Mouse (Mus musculus): Measurements from ENCODE around the gene Rad18. TPM values are rescaled to one million over a fixed set of nuclear protein-coding genes. Genes with fewer than 3 reads are reported as not detected.

Rad18 gene
- total and polyA plus RNA-seq, 3 experiments = 21.1 to 37.7 (median 37.1) TPM

- no peak for DNase-seq (ENCODE audit: extremely low read depth)
- Histone ChIP-seq H3K4me1 (ENCODE audit: control insufficient read depth in 1 of 2, insufficient read depth in 2 of 2) (no peaks in the 10 kb centered on the region), H3K79me2 (replicated peaks; ENCODE audit: control insufficient read depth, extremely low read depth, insufficient read depth, poor library complexity, severe bottlenecking) (no peaks in the 10 kb centered on the region), H3K4me2 (ENCODE audit: insufficient read depth, low read depth, poor library complexity, severe bottlenecking) (no peak overlapping the region), H3K27me3 (replicated peaks) (no peaks in the 10 kb centered on the region), H3K4me3 (replicated peaks in 1 of 3; ENCODE audit: low read depth in 2 of 3, low read length in 2 of 3, poor library complexity in 1 of 3) (no peak overlapping the region), H3K27ac (ENCODE audit: insufficient read depth, low read depth) (no peak overlapping the region), H3K9me3 (replicated peaks; ENCODE audit: low read length) (no peaks in the 10 kb centered on the region), H3K9ac (ENCODE audit: insufficient read depth, low read depth) (no peak overlapping the region), H3K36me3 (replicated peaks in 1 of 2; ENCODE audit: control insufficient read depth in 1 of 2, insufficient read depth in 1 of 2, low read length in 1 of 2) (peaks cover 15 to 49% of the 10 kb centered on the region in 2 experiments)
- dilution Hi-C loops (cut with MboI; ENCODE audit: extremely low pct_ligation_motif_present, extremely low pct_unique_long_range_greater_than_20kb, low sequenced_read_pairs) = no loop called here
- in situ Hi-C loops (cut with MboI; ENCODE audit: low pct_ligation_motif_present, low pct_unique_long_range_greater_than_20kb, low sequenced_read_pairs) = no loop called here
- TF ChIP-seq JUND (conservative IDR thresholded peaks at IDR 0.05; ENCODE audit: low read depth, low read length) (no peak), JUN (IDR thresholded peaks at IDR 0.05; ENCODE audit: insufficient read depth, low read depth, low read length) (no peak), MYC (IDR thresholded peaks at IDR 0.05; ENCODE audit: low read depth, low read length) (no peak), KAT2A (IDR thresholded peaks at IDR 0.05; ENCODE audit: insufficient replicate concordance, low read length) (no peak), NRF1 (IDR thresholded peaks at IDR 0.05; ENCODE audit: low read depth, low read length) (no peak), ZNF384 (IDR thresholded peaks at IDR 0.05; ENCODE audit: low read depth, low read length) (no peak), MAZ (IDR thresholded peaks at IDR 0.05; ENCODE audit: low read depth, low read length) (no peak), ELF1 (IDR thresholded peaks at IDR 0.05; ENCODE audit: low read depth, low read length) (no peak), RCOR1 (conservative IDR thresholded peaks at IDR 0.05; ENCODE audit: low read depth, low read length) (no peak), ZMIZ1 (IDR thresholded peaks at IDR 0.05; ENCODE audit: low read depth, low read length) (no peak), POLR2A (IDR thresholded peaks at IDR 0.05; ENCODE audit: low read depth, low read length) (no peak), USF1 (IDR thresholded peaks at IDR 0.05; ENCODE audit: low read depth, low read length) (no peak), EP300 (IDR thresholded peaks at IDR 0.05; ENCODE audit: low read length) (no peak), MAX (IDR thresholded peaks at IDR 0.05; ENCODE audit: low read length) (no peak), TBP (conservative IDR thresholded peaks at IDR 0.05; ENCODE audit: low read depth, low read length) (no peak), NELFE (IDR thresholded peaks at IDR 0.05; ENCODE audit: low read depth, low read length) (no peak), CHD2 (IDR thresholded peaks at IDR 0.05; ENCODE audit: low read length) (no peak), IRF4 (IDR thresholded peaks at IDR 0.05; ENCODE audit: low read depth, low read length) (no peak), CHD1 (IDR thresholded peaks at IDR 0.05; ENCODE audit: low read depth, low read length) (no peak), E2F4 (IDR thresholded peaks at IDR 0.05; ENCODE audit: insufficient replicate concordance, low read depth, low read length) (no peak)
These were observed 78.7 kb downstream of the Rad18 start for GRCm38 (mm10) chr6:112617728-112618318.

- no peak for DNase-seq (ENCODE audit: extremely low read depth)
- dilution Hi-C loops (cut with MboI; ENCODE audit: extremely low pct_ligation_motif_present, extremely low pct_unique_long_range_greater_than_20kb, low sequenced_read_pairs) = no loop called here
- Histone ChIP-seq H3K4me1 (ENCODE audit: control insufficient read depth in 1 of 2, insufficient read depth in 2 of 2) (no peaks in the 10 kb centered on the region), H3K9ac (ENCODE audit: insufficient read depth, low read depth) (no peak overlapping the region), H3K4me3 (replicated peaks in 1 of 3; ENCODE audit: low read depth in 2 of 3, low read length in 2 of 3, poor library complexity in 1 of 3) (no peak overlapping the region), H3K79me2 (replicated peaks; ENCODE audit: control insufficient read depth, extremely low read depth, insufficient read depth, poor library complexity, severe bottlenecking) (no peaks in the 10 kb centered on the region), H3K27ac (ENCODE audit: insufficient read depth, low read depth) (no peak overlapping the region), H3K27me3 (replicated peaks) (no peaks in the 10 kb centered on the region), H3K36me3 (replicated peaks in 1 of 2; ENCODE audit: control insufficient read depth in 1 of 2, insufficient read depth in 1 of 2, low read length in 1 of 2) (peaks cover 0 to 2% of the 10 kb centered on the region in 2 experiments), H3K4me2 (ENCODE audit: insufficient read depth, low read depth, poor library complexity, severe bottlenecking) (no peak overlapping the region), H3K9me3 (replicated peaks; ENCODE audit: low read length) (no peaks in the 10 kb centered on the region)
- TF ChIP-seq ZKSCAN1 (IDR thresholded peaks at IDR 0.05; ENCODE audit: borderline replicate concordance, low read depth, low read length) (no peak), ZNF384 (IDR thresholded peaks at IDR 0.05; ENCODE audit: low read depth, low read length) (no peak), IRF4 (IDR thresholded peaks at IDR 0.05; ENCODE audit: low read depth, low read length) (no peak), GABPA (IDR thresholded peaks at IDR 0.05; ENCODE audit: insufficient replicate concordance, low read depth, low read length) (no peak), HCFC1 (IDR thresholded peaks at IDR 0.05; ENCODE audit: low read depth, low read length) (no peak), CHD2 (IDR thresholded peaks at IDR 0.05; ENCODE audit: low read length) (no peak), POLR2AphosphoS2 (IDR thresholded peaks at IDR 0.05; ENCODE audit: low read depth, low read length) (no peak), USF1 (IDR thresholded peaks at IDR 0.05; ENCODE audit: low read depth, low read length) (no peak), UBTF (IDR thresholded peaks at IDR 0.05; ENCODE audit: low read depth, low read length) (no peak), ZC3H11A (IDR thresholded peaks at IDR 0.05; ENCODE audit: low read depth, low read length) (no peak), SMC3 (IDR thresholded peaks at IDR 0.05; ENCODE audit: low read depth, low read length) (no peak), SIN3A (IDR thresholded peaks at IDR 0.05; ENCODE audit: low read length) (no peak), NRF1 (IDR thresholded peaks at IDR 0.05; ENCODE audit: low read depth, low read length) (no peak)
- in situ Hi-C loops (cut with MboI; ENCODE audit: low pct_ligation_motif_present, low pct_unique_long_range_greater_than_20kb, low sequenced_read_pairs) = no loop called here
These were observed 87.5 kb downstream of the Rad18 start for GRCm38 (mm10) chr6:112609027-112609426.
